Mouse (Mus musculus): ENCODE data around the gene Ranbp1. TPM values are rescaled to one million over a fixed set of nuclear protein-coding genes. Genes with fewer than 3 reads are reported as not detected.

Gene Ranbp1
- total and polyA plus RNA-seq, 2 experiments from 2014 or later = 171 to 428 TPM

DNA sequence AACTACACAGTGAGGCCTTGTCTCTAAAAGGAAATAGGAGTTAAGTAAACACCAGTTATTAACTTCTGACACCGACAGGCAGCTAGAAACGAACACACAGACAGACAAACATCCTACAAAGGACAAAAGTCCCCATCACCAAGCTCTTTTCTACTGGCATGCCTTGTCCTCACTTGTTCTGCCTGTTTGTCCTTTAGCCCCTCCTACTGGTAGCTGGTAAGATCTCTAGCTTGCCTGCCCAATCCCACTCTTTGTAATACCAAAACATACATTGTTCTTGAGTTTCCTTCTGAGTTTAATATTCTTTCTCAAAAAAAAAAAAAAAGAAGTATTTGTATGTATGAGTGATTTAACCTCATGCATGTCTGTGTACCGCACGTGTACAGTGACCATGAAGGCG, 19.6 kb upstream of the Ranbp1 start:
- Histone ChIP-seq H3K27ac (ENCODE audit: low read depth, low read length) (no peak overlapping the region), H3K4me2 (ENCODE audit: low read depth) (no peak overlapping the region), H3K36me3 (ENCODE audit: insufficient read depth) (peaks cover 80% of the 10 kb centered on the region), H3K4me1 (ENCODE audit: insufficient read depth) (no peaks in the 10 kb centered on the region), H3K27me3 (ENCODE audit: insufficient read depth, low read length) (no peaks in the 10 kb centered on the region), H3K9me3 (ENCODE audit: low read length) (no peaks in the 10 kb centered on the region), H3K9ac (no peak overlapping the region), H3K4me3 (ENCODE audit: low read depth, low read length) (no peak overlapping the region)
- DNase-seq = no peak
- TF ChIP-seq CTCF (IDR thresholded peaks at IDR 0.05; ENCODE audit: low read depth) = peak; percentile 34
- ATAC-seq = no peak
- 89% methylated on average over 5 of the region's 5 CpGs for WGBS

DNA sequence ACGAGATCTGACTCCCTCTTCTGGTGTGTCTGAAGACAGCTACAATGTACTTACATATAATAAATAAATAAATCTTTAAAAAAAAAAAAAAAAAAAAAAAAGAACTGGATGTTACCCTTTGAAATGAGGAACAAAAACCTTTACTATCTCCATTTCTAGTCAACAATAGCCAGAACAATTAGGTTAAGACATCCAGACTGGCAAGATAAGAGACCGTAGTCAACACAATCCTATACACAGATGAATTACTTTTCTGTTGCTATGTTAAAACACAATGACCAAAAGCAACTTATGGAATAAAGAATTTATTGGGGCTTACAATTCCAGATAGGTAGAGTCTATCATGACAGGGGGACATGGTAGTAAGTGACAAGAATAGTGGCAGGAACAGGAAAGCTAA, 16.5 kb upstream of the Ranbp1 start:
- H3K4me1 ChIP-seq (ENCODE audit: insufficient read depth) = no peaks in the 10 kb centered on the region
- WGBS = 89% methylated on average over 2 of the region's 2 CpGs
- no peak overlapping the region for H3K9ac ChIP-seq
- TF ChIP-seq CTCF (IDR thresholded peaks at IDR 0.05; ENCODE audit: low read depth) = no peak
- no peaks in the 10 kb centered on the region for H3K9me3 ChIP-seq (ENCODE audit: low read length)
- ATAC-seq (no peak), DNase-seq (no peak)
- no peak overlapping the region for H3K27ac ChIP-seq (ENCODE audit: low read depth, low read length)
- H3K4me3 ChIP-seq (ENCODE audit: low read depth, low read length) = no peak overlapping the region
- no peaks in the 10 kb centered on the region for H3K27me3 ChIP-seq (ENCODE audit: insufficient read depth, low read length)
- H3K4me2 ChIP-seq (ENCODE audit: low read depth) = no peak overlapping the region
- H3K36me3 ChIP-seq (ENCODE audit: insufficient read depth) = peaks cover 70% of the 10 kb centered on the region

DNA sequence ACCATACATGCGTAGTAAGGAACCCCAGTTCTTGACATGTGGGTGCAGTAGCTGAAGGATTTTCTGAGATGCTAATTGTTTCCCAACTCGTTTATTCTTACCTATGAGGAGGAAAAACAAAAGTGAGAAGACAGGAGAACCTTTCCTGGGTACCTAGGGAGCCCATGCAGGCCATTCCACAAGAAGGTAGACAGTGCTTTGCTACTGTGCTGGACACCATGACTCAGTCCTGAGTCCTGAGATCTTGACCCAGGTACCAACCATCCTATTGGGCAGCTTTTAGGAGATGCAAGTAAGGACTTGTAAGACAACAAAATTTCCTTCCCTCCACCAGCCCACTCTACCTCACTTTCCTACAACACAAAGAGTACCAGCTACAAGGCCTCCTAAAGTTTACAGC, 9.7 kb upstream of the Ranbp1 start, which contains the start of gene Gm49776:
Gm49776 (minus strand) TSS at position 101 of the 400 bp plus-strand sequence.
- WGBS = 88% methylated on average over 2 of the region's 2 CpGs
- H3K4me2 ChIP-seq (ENCODE audit: low read depth) = no peak within 1 kb of the TSS
- H3K9ac ChIP-seq = no peak within 1 kb of the TSS
- no peak for DNase-seq
- peaks cover 83% of the 10 kb centered on the region for H3K36me3 ChIP-seq (ENCODE audit: insufficient read depth)
- ATAC-seq = no peak
- no peak within 1 kb of the TSS for H3K27ac ChIP-seq (ENCODE audit: low read depth, low read length)
- no peak for TF ChIP-seq CTCF (IDR thresholded peaks at IDR 0.05; ENCODE audit: low read depth)
- no peaks in the 10 kb centered on the region for H3K4me1 ChIP-seq (ENCODE audit: insufficient read depth)
- no peaks in the 10 kb centered on the region for H3K27me3 ChIP-seq (ENCODE audit: insufficient read depth, low read length)
- no peak within 1 kb of the TSS for H3K4me3 ChIP-seq (ENCODE audit: low read depth, low read length)
- no peaks in the 10 kb centered on the region for H3K9me3 ChIP-seq (ENCODE audit: low read length)

DNA sequence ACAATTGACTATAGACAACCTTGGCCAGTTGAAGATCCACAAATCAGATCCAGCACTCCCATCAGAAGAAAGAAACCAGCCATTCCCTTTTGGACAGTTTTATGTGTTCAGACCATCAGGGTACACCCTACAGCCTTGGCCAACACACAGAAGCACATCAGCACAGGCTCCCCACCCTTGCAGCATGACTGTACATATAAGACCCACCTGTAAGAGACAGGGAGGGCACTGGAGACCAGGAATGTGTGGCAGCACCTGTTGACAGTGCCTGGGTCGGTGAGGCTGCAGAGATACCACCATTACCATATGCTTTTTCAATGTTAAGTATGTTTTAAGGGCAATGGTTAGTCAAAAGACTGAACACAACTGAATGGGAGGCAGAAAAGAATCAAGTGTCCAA, 5.3 kb upstream of the Ranbp1 start:
- DNase-seq = no peak
- no peak for ATAC-seq
- 89% methylated on average over 1 of the region's 1 CpGs for WGBS
- no peak overlapping the region for H3K4me3 ChIP-seq (ENCODE audit: low read depth, low read length)
- no peaks in the 10 kb centered on the region for H3K27me3 ChIP-seq (ENCODE audit: insufficient read depth, low read length)
- no peak overlapping the region for H3K27ac ChIP-seq (ENCODE audit: low read depth, low read length)
- H3K36me3 ChIP-seq (ENCODE audit: insufficient read depth) = peaks cover 76% of the 10 kb centered on the region
- no peak overlapping the region for H3K9ac ChIP-seq
- peaks cover 13% of the 10 kb centered on the region; the same call in 1 of the 2 replicates for H3K4me1 ChIP-seq (ENCODE audit: insufficient read depth)
- no peaks in the 10 kb centered on the region for H3K9me3 ChIP-seq (ENCODE audit: low read length)
- no peak for TF ChIP-seq CTCF (IDR thresholded peaks at IDR 0.05; ENCODE audit: low read depth)
- no peak overlapping the region for H3K4me2 ChIP-seq (ENCODE audit: low read depth)

DNA sequence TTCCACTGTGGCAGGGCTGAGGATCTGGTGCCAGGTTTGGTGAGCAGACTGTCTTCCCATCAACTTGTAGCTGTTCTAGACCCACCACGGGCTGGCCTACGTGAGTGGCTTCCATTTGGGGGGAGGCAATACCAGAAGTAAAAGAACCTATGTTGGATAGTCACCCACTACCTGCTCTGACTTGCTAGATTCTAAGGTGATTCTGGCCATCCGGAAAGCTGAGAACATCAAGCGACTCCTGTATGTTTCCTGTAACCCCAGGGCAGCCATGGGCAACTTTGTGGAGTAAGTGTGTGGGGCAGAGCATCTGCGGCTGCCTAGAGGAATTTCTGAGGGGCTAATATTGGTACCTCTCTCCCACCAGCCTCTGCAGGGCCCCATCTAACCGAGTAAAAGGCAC, 4.2 kb upstream of the Ranbp1 start:
- no peak overlapping the region for H3K4me3 ChIP-seq (ENCODE audit: low read depth, low read length)
- H3K4me2 ChIP-seq (ENCODE audit: low read depth) = no peak overlapping the region
- H3K36me3 ChIP-seq (ENCODE audit: insufficient read depth) = peaks cover 67% of the 10 kb centered on the region
- ATAC-seq (no peak), DNase-seq (no peak)
- no peak overlapping the region for H3K27ac ChIP-seq (ENCODE audit: low read depth, low read length)
- WGBS = 89% methylated on average over 6 of the region's 6 CpGs
- no peaks in the 10 kb centered on the region for H3K9me3 ChIP-seq (ENCODE audit: low read length)
- H3K27me3 ChIP-seq (ENCODE audit: insufficient read depth, low read length) = no peaks in the 10 kb centered on the region
- H3K9ac ChIP-seq = no peak overlapping the region
- TF ChIP-seq CTCF (IDR thresholded peaks at IDR 0.05; ENCODE audit: low read depth) = no peak
- H3K4me1 ChIP-seq (ENCODE audit: insufficient read depth) = peaks cover 13% of the 10 kb centered on the region; the same call in 1 of the 2 replicates

DNA sequence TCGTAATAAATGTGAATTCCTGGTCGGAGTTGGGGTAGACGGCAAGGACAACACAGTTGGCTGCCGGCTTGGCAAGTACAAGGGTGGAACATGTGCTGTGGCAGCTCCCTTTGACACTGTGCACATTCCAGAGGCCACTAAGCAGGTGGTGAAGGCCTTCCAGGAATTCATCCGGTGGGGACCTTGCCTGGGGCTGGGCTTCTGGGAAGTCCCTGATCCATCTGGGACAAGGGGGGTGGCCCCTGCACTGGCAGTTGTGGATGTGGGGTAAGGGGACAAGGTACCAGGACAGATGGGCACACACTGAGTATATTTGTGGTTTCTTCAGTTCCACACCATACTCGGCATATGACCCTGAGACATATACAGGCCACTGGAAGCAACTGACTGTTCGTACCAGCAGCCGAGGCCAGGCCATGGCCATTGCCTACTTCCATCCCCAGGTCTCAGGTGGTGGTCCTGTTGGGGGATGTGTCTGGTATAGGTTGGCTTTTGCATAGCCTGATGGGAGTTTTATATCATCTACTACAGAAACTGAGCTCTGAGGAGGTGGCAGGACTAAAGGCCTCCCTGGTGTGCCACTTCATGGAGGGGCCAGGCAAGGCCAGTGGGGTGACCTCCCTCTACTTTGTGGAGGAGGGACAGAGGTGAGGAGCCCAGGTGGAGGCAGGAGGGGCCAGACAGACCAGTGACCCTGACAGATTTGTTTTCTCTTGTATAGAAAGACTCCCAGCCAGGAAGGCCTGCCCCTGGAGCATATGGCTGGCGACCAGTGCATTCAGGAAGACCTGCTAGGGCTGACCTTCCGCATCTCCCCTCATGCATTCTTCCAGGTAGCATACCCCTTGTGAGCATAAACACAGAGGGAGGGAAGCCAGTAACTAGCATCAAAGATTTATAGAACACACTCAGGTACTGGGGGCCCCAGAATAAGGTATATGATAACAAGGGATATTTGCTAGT, 2.6 kb upstream of the Ranbp1 start:
- peaks cover 56% of the 10 kb centered on the region for H3K36me3 ChIP-seq (ENCODE audit: insufficient read depth)
- TF ChIP-seq CTCF (IDR thresholded peaks at IDR 0.05; ENCODE audit: low read depth) = no peak
- ATAC-seq (no peak), DNase-seq (no peak)
- H3K4me2 ChIP-seq (ENCODE audit: low read depth) = no peak overlapping the region; the same call in 1 of the 2 replicates
- H3K27me3 ChIP-seq (ENCODE audit: insufficient read depth, low read length) = no peaks in the 10 kb centered on the region
- 68% methylated on average over 10 of the region's 10 CpGs for WGBS
- no peak overlapping the region for H3K9ac ChIP-seq
- no peak overlapping the region for H3K4me3 ChIP-seq (ENCODE audit: low read depth, low read length)
- H3K4me1 ChIP-seq (ENCODE audit: insufficient read depth) = peaks cover 18% of the 10 kb centered on the region
- H3K9me3 ChIP-seq (ENCODE audit: low read length) = no peaks in the 10 kb centered on the region
- no peak overlapping the region for H3K27ac ChIP-seq (ENCODE audit: low read depth, low read length)

DNA sequence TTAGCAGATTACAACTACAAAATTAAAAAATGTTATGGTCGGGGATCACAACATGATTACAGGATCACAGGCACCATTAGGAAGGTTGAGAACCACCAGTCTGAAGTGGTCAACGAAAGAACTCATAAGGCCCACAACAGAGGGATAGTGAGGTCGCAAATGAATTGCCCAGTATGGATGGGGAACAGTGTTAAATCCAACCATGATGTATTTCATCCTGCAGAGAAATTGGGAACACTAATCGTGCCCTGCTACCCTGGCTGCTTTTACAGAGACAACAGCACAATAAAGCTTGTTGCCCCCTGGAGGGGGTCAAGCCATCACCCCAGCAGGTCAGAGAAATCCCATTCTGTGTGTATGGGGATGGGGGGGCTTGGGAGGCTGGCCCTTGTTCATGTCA, 1.7 kb upstream of the Ranbp1 start:
- DNase-seq (no peak), ATAC-seq (no peak)
- H3K4me3 ChIP-seq (ENCODE audit: low read depth, low read length) = peak overlapping the region; percentile 89; the same call in 1 of the 2 replicates
- no peak for TF ChIP-seq CTCF (IDR thresholded peaks at IDR 0.05; ENCODE audit: low read depth)
- peaks cover 18% of the 10 kb centered on the region for H3K4me1 ChIP-seq (ENCODE audit: insufficient read depth)
- 59% methylated on average over 4 of the region's 4 CpGs for WGBS
- H3K4me2 ChIP-seq (ENCODE audit: low read depth) = peak overlapping the region; percentile 92
- peak overlapping the region; percentile 87 for H3K9ac ChIP-seq
- H3K27ac ChIP-seq (ENCODE audit: low read depth, low read length) = no peak overlapping the region
- H3K9me3 ChIP-seq (ENCODE audit: low read length) = no peaks in the 10 kb centered on the region
- H3K36me3 ChIP-seq (ENCODE audit: insufficient read depth) = peaks cover 58% of the 10 kb centered on the region
- no peaks in the 10 kb centered on the region for H3K27me3 ChIP-seq (ENCODE audit: insufficient read depth, low read length)

Measured in forebrain, postnatal 0 days (tissue).